Mouse (Mus musculus) embryonic facial prominence, embryonic 15.5 days (tissue): ENCODE measurements around the gene Gm1993. TPM values are rescaled to one million over a fixed set of nuclear protein-coding genes. Genes with fewer than 3 reads are reported as not detected.
"Not testable (repeated sequence)": the region's sequence is repeated elsewhere in the genome, so short reads cannot be mapped to it uniquely, and the experiment has no call there.

ENCODE experiments used
- ATAC-seq: fragments of 200-750 bp; cut with Nextera tagmentation; 2 replicates; pipeline ENCODE4 v1.8.0; 2017; ENCODE audit warnings: low read depth, moderate TSS enrichment; ENCODE audit not compliant: insufficient number of reproducible peaks, low FRiP score, low TSS enrichment
- H3K27ac ChIP-seq: fragments of 300-500 bp; sonication (generic); replicated peaks from 2 replicates; pipeline ENCODE4 v1.5.1; 2015; ENCODE audit warnings: mild to moderate bottlenecking, inconsistent platforms
- H3K27me3 ChIP-seq: fragments of 300-500 bp; sonication (generic); 2 replicates; pipeline ENCODE4 v1.6.1; 2015; ENCODE audit warnings: inconsistent platforms
- H3K36me3 ChIP-seq: fragments of 300-500 bp; sonication (generic); 2 replicates; pipeline ENCODE4 v1.6.1; 2015; ENCODE audit warnings: mild to moderate bottlenecking, inconsistent platforms
- H3K4me1 ChIP-seq: fragments of 300-500 bp; sonication (generic); 2 replicates; pipeline ENCODE4 v1.6.1; 2015; ENCODE audit warnings: inconsistent platforms
- H3K4me2 ChIP-seq: fragments of 300-500 bp; sonication (generic); replicated peaks from 2 replicates; pipeline ENCODE4 v1.6.1; 2015; ENCODE audit warnings: mild to moderate bottlenecking, inconsistent platforms
- H3K4me3 ChIP-seq: fragments of 300-500 bp; sonication (generic); replicated peaks from 2 replicates; pipeline ENCODE4 v1.5.1; 2015; ENCODE audit warnings: mild to moderate bottlenecking, inconsistent platforms
- H3K9ac ChIP-seq: fragments of 300-500 bp; sonication (generic); 2 replicates; pipeline ENCODE4 v1.6.1; 2015; ENCODE audit warnings: inconsistent platforms
- H3K9me3 ChIP-seq: fragments of 300-500 bp; sonication (generic); replicated peaks from 2 replicates; pipeline ENCODE4 v1.6.1; 2016; ENCODE audit warnings: inconsistent platforms
- WGBS: fragments of 180-500 bp; shearing (Covaris S2); methylation state at CpG from one replicate; pipeline ENCODE4 v1.1.7; 2015; 5-methylcytosine and 5-hydroxymethylcytosine counted together
- polyA plus RNA-seq: library from polyadenylated mRNA; unstranded; fragments of >200 nt; fragmentation: Nextera tagmentation; extraction: Ambion mirVana; gene quantifications from 2 replicates; pipeline ENCODE4 v1.2.1, GENCODE M21; 2015

The Gm1993 gene
- polyA plus RNA-seq = not detected in 2 replicates

DNA sequence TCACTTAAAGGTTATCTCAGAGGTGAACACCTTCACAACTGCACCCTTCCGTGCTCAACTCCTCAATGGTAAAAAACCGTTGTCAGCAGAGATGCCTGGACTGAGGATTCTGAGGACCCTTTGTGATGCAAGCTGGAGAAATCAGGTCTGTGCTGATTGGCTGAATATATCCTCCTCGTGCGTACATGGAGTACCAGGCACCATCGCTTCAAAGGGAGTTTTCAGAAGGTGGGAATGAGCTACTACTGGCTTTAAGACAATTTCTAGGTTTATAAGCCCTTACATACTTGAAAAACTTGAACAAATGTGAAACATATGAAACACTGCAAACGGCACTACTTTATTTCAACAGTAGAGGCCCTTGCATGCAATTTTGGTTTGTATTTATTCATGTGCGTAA, at the start of gene Gm1993:
TSS of gene Gm1993 (minus strand) at position 101 of the 400 bp plus-strand sequence.
- not testable (repeated sequence) for H3K27me3 ChIP-seq, H3K36me3 ChIP-seq, H3K9me3 ChIP-seq, H3K9ac ChIP-seq, H3K27ac ChIP-seq, H3K4me3 ChIP-seq, H3K4me2 ChIP-seq, ATAC-seq, H3K4me1 ChIP-seq
- 80% methylated on average over 7 of the region's 7 CpGs for WGBS
